Mouse (Mus musculus) lung, embryonic 14.5 days (tissue): ENCODE measurements around the gene Cacnb4. TPM values are rescaled to one million over a fixed set of nuclear protein-coding genes. Genes with fewer than 3 reads are reported as not detected.

Experiments
- ATAC-seq: fragments of 200-750 bp; cut with Nextera tagmentation; 2 replicates; pipeline ENCODE4 v1.8.0; 2017; ENCODE audit warnings: mild to moderate bottlenecking, moderate TSS enrichment, moderate library complexity; ENCODE audit not compliant: insufficient read depth
- DNase-seq: peaks from one replicate; pipeline ENCODE4 v3.0.0-alpha.2; 2015
- H3K27ac ChIP-seq: fragments of 300-500 bp; sonication (generic); 2 replicates; pipeline ENCODE4 v1.5.1; 2014; ENCODE audit warnings: low read depth, mild to moderate bottlenecking, moderate library complexity
- H3K27me3 ChIP-seq: fragments of 300-500 bp; sonication (generic); 2 replicates; pipeline ENCODE4 v1.6.1; 2014; ENCODE audit warnings: low read length, control low read depth; ENCODE audit not compliant: insufficient read depth
- H3K36me3 ChIP-seq: fragments of 300-500 bp; sonication (generic); 2 replicates; pipeline ENCODE4 v1.6.1; 2014; ENCODE audit warnings: control low read depth; ENCODE audit not compliant: insufficient read depth
- H3K4me1 ChIP-seq: fragments of 300-500 bp; sonication (generic); 2 replicates; pipeline ENCODE4 v1.6.1; 2014; ENCODE audit warnings: antibody characterized with exemption, control low read depth; ENCODE audit not compliant: insufficient read depth
- H3K4me2 ChIP-seq: fragments of 300-500 bp; sonication (generic); 2 replicates; pipeline ENCODE4 v1.6.1; 2014; ENCODE audit warnings: mild to moderate bottlenecking
- H3K4me3 ChIP-seq: fragments of 300-500 bp; sonication (generic); 2 replicates; pipeline ENCODE4 v1.5.1; 2014; ENCODE audit warnings: low read depth, low read length
- H3K9ac ChIP-seq: fragments of 300-500 bp; sonication (generic); 2 replicates; pipeline ENCODE4 v1.6.1; 2014
- H3K9me3 ChIP-seq: fragments of 300-500 bp; sonication (generic); 2 replicates; pipeline ENCODE4 v1.6.1; 2016; ENCODE audit warnings: low read depth, low read length, control low read depth
- CTCF ChIP-seq: IDR thresholded peaks from 2 replicates; pipeline ENCODE4 v1.5.1; 2016; ENCODE audit warnings: antibody characterized with exemption, low read depth
- whole genome bisulfite sequencing: fragments of 180-500 bp; shearing (Covaris S2); extraction: QIAGEN DNeasy Blood & Tissue Kit; methylation state at CpG from one replicate; pipeline ENCODE4 v1.1.7; 2014; 5-methylcytosine and 5-hydroxymethylcytosine counted together
- polyA plus RNA-seq: library from polyadenylated mRNA; unstranded; fragments of >200 nt; fragmentation: Nextera tagmentation; extraction: Ambion mirVana; gene quantifications from 2 replicates; pipeline ENCODE4 v1.2.1, GENCODE M21; 2014

Cacnb4 gene
- polyA plus RNA-seq, 1 experiment from 2014 or later = 0.39 TPM

DNA sequence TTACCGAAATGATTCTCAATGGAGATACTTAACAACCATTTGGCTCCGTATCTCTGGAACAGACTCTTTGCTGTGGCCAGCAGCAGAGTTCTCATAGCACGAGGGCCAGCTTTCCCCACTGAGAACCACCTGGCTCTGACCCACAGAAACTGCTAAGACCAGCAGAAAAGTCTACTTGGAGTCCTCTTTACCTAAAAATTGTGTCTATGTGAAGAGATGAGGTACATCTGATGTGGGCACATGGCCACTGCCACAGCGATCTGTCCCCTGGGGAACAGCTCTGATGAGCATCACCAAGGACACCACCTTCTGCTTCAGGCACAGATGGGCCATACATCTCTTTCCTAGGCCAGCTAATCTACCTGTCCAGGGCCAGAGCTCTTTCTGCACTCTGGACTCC, 135.6 kb downstream of the Cacnb4 start:
- no peaks in the 10 kb centered on the region for H3K36me3 ChIP-seq
- H3K27me3 ChIP-seq = no peaks in the 10 kb centered on the region
- H3K9me3 ChIP-seq = no peaks in the 10 kb centered on the region
- no peak overlapping the region for H3K4me3 ChIP-seq
- DNase-seq (no peak), ATAC-seq (no peak)
- H3K4me2 ChIP-seq = no peak overlapping the region
- no peak for TF ChIP-seq CTCF
- H3K27ac ChIP-seq = no peak overlapping the region
- WGBS = 90% methylated on average over 4 of the region's 4 CpGs
- H3K9ac ChIP-seq = no peak overlapping the region
- H3K4me1 ChIP-seq = no peaks in the 10 kb centered on the region

DNA sequence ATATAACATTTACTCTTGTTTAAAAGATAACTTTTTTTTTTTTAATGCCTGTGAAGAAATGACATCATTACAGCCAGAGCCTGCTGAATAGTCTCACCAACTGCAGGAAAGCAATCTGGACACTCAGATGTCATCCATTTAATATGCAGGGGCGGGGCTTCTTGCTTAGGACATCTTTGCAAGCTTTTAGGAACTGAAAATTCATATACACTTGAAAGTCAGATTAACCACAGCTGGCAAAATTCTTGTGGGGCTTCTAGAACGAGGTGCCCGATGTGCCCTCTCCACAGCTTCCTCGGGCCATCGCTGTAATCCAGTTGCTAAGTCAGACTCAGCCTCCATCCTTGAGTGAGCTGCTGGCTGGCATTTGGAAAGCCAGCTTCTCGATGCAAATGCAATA, 137.3 kb downstream of the Cacnb4 start:
- H3K4me2 ChIP-seq = no peak overlapping the region
- no peak overlapping the region for H3K27ac ChIP-seq
- no peaks in the 10 kb centered on the region for H3K27me3 ChIP-seq
- TF ChIP-seq CTCF = no peak
- ATAC-seq (no peak), DNase-seq (no peak)
- H3K36me3 ChIP-seq = no peaks in the 10 kb centered on the region
- no peak overlapping the region for H3K4me3 ChIP-seq
- no peaks in the 10 kb centered on the region for H3K4me1 ChIP-seq
- no peak overlapping the region for H3K9ac ChIP-seq
- WGBS = 87% methylated on average over 6 of the region's 6 CpGs
- H3K9me3 ChIP-seq = no peaks in the 10 kb centered on the region

DNA sequence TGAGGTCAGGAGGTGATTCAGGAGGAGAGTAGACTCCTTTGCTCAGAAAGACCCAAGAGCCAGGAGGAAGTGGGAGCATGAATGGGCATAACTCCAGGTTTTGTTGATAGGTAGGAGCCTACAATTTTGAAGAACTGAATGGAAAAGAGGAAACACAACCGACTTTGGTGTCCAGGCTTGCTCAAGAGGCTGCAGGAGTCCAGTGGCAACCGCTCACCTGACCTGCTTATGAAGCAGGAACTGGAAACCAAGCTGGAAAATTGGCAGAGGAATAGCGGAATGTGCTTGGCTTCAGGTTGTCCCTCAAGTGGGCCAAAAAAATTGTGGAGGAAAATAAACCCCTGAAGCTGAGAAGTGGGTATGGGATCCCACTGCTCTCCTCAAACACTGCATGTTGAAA, 139.0 kb downstream of the Cacnb4 start:
- Histone ChIP-seq H3K27me3 (no peaks in the 10 kb centered on the region), H3K9ac (no peak overlapping the region), H3K36me3 (no peaks in the 10 kb centered on the region), H3K4me3 (no peak overlapping the region), H3K27ac (no peak overlapping the region), H3K4me1 (no peaks in the 10 kb centered on the region), H3K9me3 (no peaks in the 10 kb centered on the region), H3K4me2 (no peak overlapping the region)
- ATAC-seq (no peak), DNase-seq (no peak)
- TF ChIP-seq CTCF = no peak
- 76% methylated on average over 3 of the region's 3 CpGs for WGBS

DNA sequence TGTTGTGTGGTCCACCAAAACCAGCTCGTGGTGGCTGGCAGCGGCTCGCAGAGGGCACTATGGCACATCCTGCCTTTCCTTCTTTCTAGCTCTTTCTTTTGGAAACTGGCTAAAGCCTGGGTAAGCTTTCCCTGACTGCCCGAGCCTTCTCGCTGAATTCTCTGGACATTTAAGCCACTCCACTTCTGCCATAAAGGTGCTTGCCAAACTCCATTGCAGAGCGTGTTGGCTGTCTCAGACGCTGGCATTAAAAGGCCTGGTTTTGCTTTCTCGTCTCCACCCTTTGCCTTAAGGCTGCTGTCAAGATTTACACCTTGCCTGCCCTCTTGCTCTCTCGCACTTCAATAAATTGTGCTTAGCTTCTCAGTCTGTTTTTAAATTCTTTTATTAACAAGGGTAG, 139.5 kb downstream of the Cacnb4 start:
- Histone ChIP-seq H3K4me1 (no peaks in the 10 kb centered on the region), H3K27ac (no peak overlapping the region), H3K9ac (no peak overlapping the region), H3K9me3 (no peaks in the 10 kb centered on the region), H3K27me3 (no peaks in the 10 kb centered on the region), H3K4me2 (no peak overlapping the region), H3K4me3 (no peak overlapping the region), H3K36me3 (no peaks in the 10 kb centered on the region)
- WGBS = 87% methylated on average over 9 of the region's 9 CpGs
- no peak for TF ChIP-seq CTCF
- DNase-seq (no peak), ATAC-seq (no peak)

DNA sequence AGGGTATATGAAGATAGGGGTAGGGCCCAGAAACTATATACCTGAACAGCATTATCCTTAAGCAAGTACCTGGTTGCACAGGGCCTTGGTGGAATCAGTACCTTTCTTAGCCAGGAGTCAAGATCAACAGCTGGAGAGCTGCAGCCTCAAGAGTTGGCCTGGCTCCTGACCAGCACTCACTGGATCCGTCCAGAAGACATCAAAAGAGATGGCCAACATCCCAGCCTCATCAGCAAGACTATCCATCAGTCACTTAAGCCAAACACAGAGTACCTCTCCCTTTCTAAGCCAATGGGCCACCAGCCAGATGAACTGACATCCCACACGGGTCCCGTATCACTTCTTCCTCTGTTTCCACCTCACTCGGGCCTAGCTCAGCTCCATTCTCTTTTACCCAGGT, 140.1 kb downstream of the Cacnb4 start:
- 80% methylated on average over 4 of the region's 4 CpGs for whole genome bisulfite sequencing
- no peaks in the 10 kb centered on the region for H3K27me3 ChIP-seq
- no peaks in the 10 kb centered on the region for H3K4me1 ChIP-seq
- no peaks in the 10 kb centered on the region for H3K9me3 ChIP-seq
- DNase-seq = peak; percentile 15
- H3K4me3 ChIP-seq = no peak overlapping the region
- TF ChIP-seq CTCF = no peak
- no peak overlapping the region for H3K4me2 ChIP-seq
- no peak overlapping the region for H3K9ac ChIP-seq
- ATAC-seq = no peak
- no peaks in the 10 kb centered on the region for H3K36me3 ChIP-seq
- no peak overlapping the region for H3K27ac ChIP-seq

DNA sequence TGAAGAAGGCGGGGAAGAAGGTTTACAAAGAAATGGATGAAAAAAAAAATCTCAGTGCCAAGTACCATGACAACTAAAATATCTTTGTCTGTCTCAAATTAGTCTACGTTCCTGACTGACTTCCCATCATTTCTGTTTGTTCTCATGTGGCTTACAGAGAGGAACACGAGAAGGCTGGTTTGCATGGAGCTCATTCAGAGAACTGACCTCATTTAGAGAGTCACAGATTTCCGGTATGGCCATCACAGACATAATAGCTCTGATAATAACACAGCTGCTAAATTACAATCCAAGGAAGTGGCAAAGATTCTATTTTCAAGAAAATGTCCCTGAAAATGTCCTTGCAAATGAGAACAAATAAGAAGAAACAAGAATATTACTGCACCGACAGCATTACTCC, 142.9 kb downstream of the Cacnb4 start:
- H3K9me3 ChIP-seq = no peaks in the 10 kb centered on the region
- DNase-seq = no peak
- no peaks in the 10 kb centered on the region for H3K4me1 ChIP-seq
- TF ChIP-seq CTCF = no peak
- no peak for ATAC-seq
- H3K27ac ChIP-seq = no peak overlapping the region
- no peak overlapping the region for H3K4me3 ChIP-seq
- H3K4me2 ChIP-seq = no peak overlapping the region
- H3K27me3 ChIP-seq = no peaks in the 10 kb centered on the region
- WGBS = 67% methylated on average over 5 of the region's 5 CpGs
- no peaks in the 10 kb centered on the region for H3K36me3 ChIP-seq
- H3K9ac ChIP-seq = no peak overlapping the region

DNA sequence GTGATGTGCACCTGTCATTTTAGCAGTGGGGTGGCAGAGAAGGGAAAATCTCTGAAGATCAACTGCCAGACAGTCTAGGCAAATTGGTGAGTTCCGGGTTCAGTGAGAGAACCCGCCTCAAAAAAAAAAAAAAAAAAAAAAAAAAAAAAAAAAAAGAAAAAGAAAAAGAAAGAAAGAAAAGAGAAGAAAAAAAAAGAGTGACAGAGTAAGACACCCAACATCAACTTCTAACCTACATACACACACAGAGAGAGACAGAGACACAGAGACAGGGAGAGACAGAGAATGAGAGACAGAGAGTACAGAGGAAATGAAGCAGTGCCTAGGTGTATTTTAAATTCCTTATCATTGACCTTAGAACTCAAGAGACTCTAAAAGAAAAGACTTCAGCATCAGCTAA, 146.1 kb downstream of the Cacnb4 start:
- Histone ChIP-seq H3K9me3 (no peaks in the 10 kb centered on the region), H3K27ac (no peak overlapping the region), H3K36me3 (no peaks in the 10 kb centered on the region), H3K4me3 (no peak overlapping the region), H3K27me3 (no peaks in the 10 kb centered on the region), H3K9ac (no peak overlapping the region), H3K4me1 (no peaks in the 10 kb centered on the region), H3K4me2 (no peak overlapping the region)
- no peak for DNase-seq
- no peak for ATAC-seq
- TF ChIP-seq CTCF = no peak
- WGBS = 78% methylated on average over 2 of the region's 2 CpGs

DNA sequence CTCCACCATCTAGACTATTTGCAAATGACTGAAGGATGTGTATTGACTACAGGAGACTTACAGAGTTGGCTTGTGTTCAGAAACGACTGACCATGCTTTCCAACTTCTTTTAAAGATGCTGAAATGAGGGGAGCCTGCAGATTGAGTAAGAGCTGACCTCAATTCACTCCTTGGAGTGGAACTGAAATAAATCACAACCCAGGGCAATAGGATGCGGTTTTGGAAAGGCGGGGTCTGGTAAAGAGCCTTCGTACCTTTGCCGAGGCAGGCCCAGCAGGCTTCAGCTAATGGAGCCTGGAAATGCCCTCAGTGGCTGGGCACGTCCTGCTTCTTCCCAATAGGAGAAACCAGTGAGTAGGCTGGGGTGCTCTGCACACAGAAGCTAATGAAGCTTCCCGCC, 147.4 kb downstream of the Cacnb4 start:
- no peak for DNase-seq
- WGBS = 84% methylated on average over 7 of the region's 7 CpGs
- H3K9me3 ChIP-seq = no peaks in the 10 kb centered on the region
- ATAC-seq = no peak
- H3K36me3 ChIP-seq = no peaks in the 10 kb centered on the region
- H3K27me3 ChIP-seq = no peaks in the 10 kb centered on the region
- no peak overlapping the region for H3K9ac ChIP-seq
- no peak overlapping the region for H3K4me3 ChIP-seq
- no peak overlapping the region for H3K27ac ChIP-seq
- no peak overlapping the region for H3K4me2 ChIP-seq
- TF ChIP-seq CTCF = no peak
- H3K4me1 ChIP-seq = no peaks in the 10 kb centered on the region
